Mouse (Mus musculus) limb, embryonic 13.5 days (tissue): ENCODE data around the gene Tbc1d2. TPM values are rescaled to one million over a fixed set of nuclear protein-coding genes. Genes with fewer than 3 reads are reported as not detected.
"Not testable (repeated sequence)": the region's sequence is repeated elsewhere in the genome, so short reads cannot be mapped to it uniquely, and the experiment has no call there.

Experiments used
- ATAC-seq: fragments of 200-750 bp; cut with Nextera tagmentation; 2 replicates; pipeline ENCODE4 v1.8.0; 2017; ENCODE audit warnings: low read depth, moderate number of reproducible peaks, moderate TSS enrichment; ENCODE audit not compliant: low FRiP score
- H3K27ac ChIP-seq: fragments of 300-500 bp; sonication (generic); 2 replicates; pipeline ENCODE4 v1.5.1; 2015; ENCODE audit warnings: inconsistent platforms, mild to moderate bottlenecking, moderate library complexity
- H3K27me3 ChIP-seq: fragments of 300-500 bp; sonication (generic); 2 replicates; pipeline ENCODE4 v1.6.1; 2015; ENCODE audit warnings: mild to moderate bottlenecking, inconsistent platforms
- H3K36me3 ChIP-seq: fragments of 300-500 bp; sonication (generic); 2 replicates; pipeline ENCODE4 v1.6.1; 2015; ENCODE audit warnings: inconsistent platforms, mild to moderate bottlenecking, moderate library complexity
- H3K4me1 ChIP-seq: fragments of 300-500 bp; sonication (generic); 2 replicates; pipeline ENCODE4 v1.6.1; 2015; ENCODE audit warnings: inconsistent platforms
- H3K4me2 ChIP-seq: fragments of 300-500 bp; sonication (generic); replicated peaks from 2 replicates; pipeline ENCODE4 v1.6.1; 2015; ENCODE audit warnings: inconsistent platforms, mild to moderate bottlenecking, moderate library complexity
- H3K4me3 ChIP-seq: fragments of 300-500 bp; sonication (generic); 2 replicates; pipeline ENCODE4 v1.5.1; 2015; ENCODE audit warnings: moderate library complexity, mild to moderate bottlenecking, inconsistent platforms
- H3K9ac ChIP-seq: fragments of 300-500 bp; sonication (generic); 2 replicates; pipeline ENCODE4 v1.6.1; 2015; ENCODE audit warnings: mild to moderate bottlenecking, inconsistent platforms
- H3K9me3 ChIP-seq: fragments of 300-500 bp; sonication (generic); 2 replicates; pipeline ENCODE4 v1.6.1; 2016; ENCODE audit warnings: inconsistent platforms
- WGBS: fragments of 180-500 bp; shearing (Covaris S2); methylation state at CpG from one replicate; pipeline ENCODE4 v1.1.7; 2015; 5-methylcytosine and 5-hydroxymethylcytosine counted together
- polyA plus RNA-seq: library from polyadenylated mRNA; unstranded; fragments of >200 nt; fragmentation: Nextera tagmentation; extraction: Ambion mirVana; gene quantifications from 2 replicates; pipeline ENCODE4 v1.2.1, GENCODE M21; 2015

Gene Tbc1d2
- polyA plus RNA-seq, 1 experiment from 2014 or later, result 2.1 TPM

GRCm38 (mm10) chr4:46617408-46617807 lies 32.6 kb downstream of the Tbc1d2 start:
- Histone ChIP-seq H3K9ac (no peak overlapping the region), H3K4me1 (no peaks in the 10 kb centered on the region), H3K9me3 (no peaks in the 10 kb centered on the region), H3K27me3 (peaks cover 33% of the 10 kb centered on the region), H3K4me3 (no peak overlapping the region), H3K36me3 (no peaks in the 10 kb centered on the region), H3K27ac (no peak overlapping the region), H3K4me2 (no peak overlapping the region)
- 72% methylated on average over 6 of the region's 6 CpGs for WGBS
- ATAC-seq, result no peak

GRCm38 (mm10) chr4:46614641-46615040 lies 35.4 kb downstream of the Tbc1d2 start:
- no peak overlapping the region for H3K4me2 ChIP-seq
- WGBS, result 67% methylated on average over 9 of the region's 9 CpGs
- H3K27me3 ChIP-seq, result peaks cover 22% of the 10 kb centered on the region
- H3K36me3 ChIP-seq, result no peaks in the 10 kb centered on the region
- no peak for ATAC-seq
- H3K4me1 ChIP-seq, result no peaks in the 10 kb centered on the region
- no peak overlapping the region for H3K4me3 ChIP-seq
- no peak overlapping the region for H3K9ac ChIP-seq
- no peaks in the 10 kb centered on the region for H3K9me3 ChIP-seq
- H3K27ac ChIP-seq, result no peak overlapping the region

GRCm38 (mm10) chr4:46613618-46614017 lies 36.4 kb downstream of the Tbc1d2 start:
- Histone ChIP-seq H3K36me3 (no peaks in the 10 kb centered on the region), H3K4me3 (no peak overlapping the region), H3K9ac (no peak overlapping the region), H3K27me3 (peaks cover 29% of the 10 kb centered on the region), H3K27ac (no peak overlapping the region), H3K4me1 (no peaks in the 10 kb centered on the region), H3K4me2 (no peak overlapping the region), H3K9me3 (no peaks in the 10 kb centered on the region)
- no peak for ATAC-seq
- WGBS, result 75% methylated on average over 12 of the region's 12 CpGs

DNA sequence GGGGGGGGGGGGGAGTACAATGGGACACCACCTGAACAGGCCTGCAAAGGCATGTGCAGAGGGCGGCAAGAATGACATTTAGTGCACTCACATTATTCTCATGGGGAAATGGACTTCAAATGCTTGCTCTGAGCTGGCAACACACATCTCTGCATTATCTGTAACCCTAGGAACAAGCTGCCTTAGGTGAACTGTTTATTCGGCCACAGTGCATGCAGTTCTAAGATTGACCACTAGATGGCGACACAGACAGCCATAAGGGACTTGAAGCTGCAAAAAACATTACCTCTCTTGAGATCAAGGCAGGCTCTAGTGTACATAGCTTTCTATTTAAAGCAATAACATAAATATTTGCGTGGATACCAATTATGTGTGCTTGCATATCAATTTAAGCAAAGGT lies 38.8 kb downstream of the Tbc1d2 start:
- H3K4me2 ChIP-seq, result no peak overlapping the region
- H3K9me3 ChIP-seq, result no peaks in the 10 kb centered on the region
- H3K27ac ChIP-seq, result no peak overlapping the region
- ATAC-seq, result no peak
- no peak overlapping the region for H3K4me3 ChIP-seq
- H3K36me3 ChIP-seq, result no peaks in the 10 kb centered on the region
- no peak overlapping the region for H3K9ac ChIP-seq
- WGBS, result 2% methylated on average over 4 of the region's 4 CpGs
- H3K27me3 ChIP-seq, result peaks cover 37% of the 10 kb centered on the region
- H3K4me1 ChIP-seq, result no peaks in the 10 kb centered on the region

- peaks cover 32% of the 10 kb centered on the region for H3K27me3 ChIP-seq
- ATAC-seq, result no peak
- no peaks in the 10 kb centered on the region for H3K36me3 ChIP-seq
- H3K9ac ChIP-seq, result no peak overlapping the region
- no peaks in the 10 kb centered on the region for H3K9me3 ChIP-seq
- no peak overlapping the region for H3K4me3 ChIP-seq
- no peak overlapping the region for H3K27ac ChIP-seq
- WGBS, result 74% methylated on average over 3 of the region's 3 CpGs
- no peak overlapping the region for H3K4me2 ChIP-seq
- H3K4me1 ChIP-seq, result peaks cover 10% of the 10 kb centered on the region; the same call in 1 of the 2 replicates
Measured at GRCm38 (mm10) chr4:46607601-46608000, 42.4 kb downstream of the Tbc1d2 start.

DNA sequence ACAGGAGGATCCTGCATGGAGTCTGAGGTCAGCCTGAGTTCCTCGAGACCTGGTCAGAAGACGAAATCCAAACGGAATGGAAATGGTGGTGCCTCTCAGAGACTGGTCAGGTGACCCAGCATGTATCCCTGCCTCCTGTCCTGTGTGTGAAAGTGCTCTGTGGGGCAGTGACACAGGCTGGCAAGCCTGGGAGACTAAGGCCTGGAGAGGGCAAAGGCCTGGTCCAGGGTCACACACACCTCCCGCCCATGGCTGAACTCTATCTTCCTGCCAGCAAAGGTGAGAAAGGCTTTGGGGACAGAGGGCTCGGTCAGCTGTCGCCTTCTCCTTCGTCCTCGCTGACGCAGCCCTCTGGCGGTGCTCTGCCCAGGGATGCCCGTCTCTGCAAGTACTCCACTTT lies 44.6 kb downstream of the Tbc1d2 start:
- Histone ChIP-seq H3K4me1 (peaks cover 17% of the 10 kb centered on the region), H3K9me3 (no peaks in the 10 kb centered on the region), H3K4me3 (no peak overlapping the region), H3K27me3 (peaks cover 51% of the 10 kb centered on the region), H3K36me3 (no peaks in the 10 kb centered on the region), H3K9ac (no peak overlapping the region), H3K4me2 (no peak overlapping the region), H3K27ac (no peak overlapping the region)
- 62% methylated on average over 11 of the region's 11 CpGs for WGBS
- no peak for ATAC-seq

DNA sequence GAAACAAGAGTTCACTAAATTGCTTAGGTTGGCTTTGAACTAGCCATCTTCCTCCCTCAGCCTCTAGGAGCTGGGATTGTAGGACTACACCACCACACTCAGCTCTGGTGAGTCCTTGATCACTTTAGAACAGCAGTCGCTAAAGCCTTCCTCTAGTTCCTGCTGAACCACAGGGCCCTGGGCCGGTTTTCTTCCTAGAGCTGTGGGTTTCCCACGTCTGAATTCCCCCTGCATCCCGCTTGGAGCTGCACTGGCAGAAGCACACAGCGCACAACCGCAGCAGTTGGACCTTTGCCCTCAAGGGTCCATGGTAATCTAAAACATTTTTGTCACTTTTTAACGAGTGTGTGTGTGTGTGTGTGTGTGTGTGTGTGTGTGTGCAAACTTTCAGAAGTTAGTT lies 47.3 kb downstream of the Tbc1d2 start:
- no peak overlapping the region for H3K27ac ChIP-seq
- no peak for ATAC-seq
- H3K36me3 ChIP-seq, result no peaks in the 10 kb centered on the region
- H3K27me3 ChIP-seq, result peaks cover 53% of the 10 kb centered on the region
- no peak overlapping the region for H3K4me3 ChIP-seq
- no peaks in the 10 kb centered on the region for H3K9me3 ChIP-seq
- WGBS, result 54% methylated on average over 7 of the region's 7 CpGs
- peaks cover 17% of the 10 kb centered on the region for H3K4me1 ChIP-seq
- H3K4me2 ChIP-seq, result no peak overlapping the region
- no peak overlapping the region for H3K9ac ChIP-seq

DNA sequence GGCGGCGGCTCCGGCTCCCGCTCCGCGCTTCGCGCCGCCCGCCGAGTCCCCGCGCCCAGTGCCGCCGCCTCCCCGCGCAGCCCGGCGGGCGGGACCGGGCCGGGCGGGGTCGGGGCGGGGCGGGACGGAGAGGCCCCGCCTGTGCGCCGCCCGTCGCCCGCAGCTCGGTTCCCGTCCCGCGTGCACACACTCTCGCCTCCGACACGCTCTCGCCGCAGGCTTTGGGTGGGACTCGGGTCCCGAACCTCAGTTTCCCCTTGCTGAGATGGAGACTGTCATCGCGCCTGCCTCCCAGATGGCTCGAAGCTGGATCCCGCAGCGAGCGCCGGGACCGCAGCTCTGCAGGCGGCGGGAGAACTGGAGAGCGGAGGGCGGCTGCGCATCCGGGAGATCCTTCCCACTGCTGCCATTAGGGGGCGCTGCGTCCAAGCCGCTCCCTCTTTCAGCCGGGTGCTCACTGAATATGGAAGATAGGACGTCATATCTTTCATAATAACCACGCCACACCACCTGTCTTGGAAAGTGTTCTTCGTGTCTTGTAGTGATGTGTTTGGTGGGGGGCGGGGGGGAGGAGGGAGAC lies 48.1 kb downstream of the Tbc1d2 start, which contains the start of gene Coro2a:
Gene Coro2a (minus strand): TSS at position 359 of the 580 bp plus-strand sequence.
- H3K4me3 ChIP-seq, result peak within 1 kb of the TSS; percentile 59
- H3K36me3 ChIP-seq, result no peaks in the 10 kb centered on the region
- peak within 1 kb of the TSS; percentile 55 for H3K9ac ChIP-seq
- peak; percentile 70; the same call in 1 of the 2 replicates for ATAC-seq
- peak within 1 kb of the TSS; percentile 96 for H3K4me2 ChIP-seq
- H3K4me1 ChIP-seq, result peaks cover 17% of the 10 kb centered on the region
- H3K27ac ChIP-seq, result no peak within 1 kb of the TSS
- under 1% methylated on average over 39 of the region's 66 CpGs for WGBS
- H3K27me3 ChIP-seq, result peaks cover 60% of the 10 kb centered on the region
- no peaks in the 10 kb centered on the region for H3K9me3 ChIP-seq

- Histone ChIP-seq H3K36me3 (no peaks in the 10 kb centered on the region), H3K27ac (no peak overlapping the region), H3K4me3 (peak overlapping the region; percentile 59), H3K27me3 (peaks cover 64% of the 10 kb centered on the region), H3K4me1 (peaks cover 17% of the 10 kb centered on the region), H3K9me3 (no peaks in the 10 kb centered on the region), H3K4me2 (peak overlapping the region; percentile 96), H3K9ac (peak overlapping the region; percentile 55)
- under 1% methylated on average over 41 of the region's 52 CpGs for WGBS
- ATAC-seq, result 0 out of 2 replicates have a peak, but pooled peaks have one; percentile 20
Measured at GRCm38 (mm10) chr4:46601258-46601843, 48.7 kb downstream of the Tbc1d2 start.

- no peaks in the 10 kb centered on the region for H3K36me3 ChIP-seq
- H3K9me3 ChIP-seq, result no peaks in the 10 kb centered on the region
- 35% methylated on average over 20 of the region's 20 CpGs for WGBS
- no peak overlapping the region for H3K27ac ChIP-seq
- peak overlapping the region; percentile 55; the same call in 1 of the 2 replicates for H3K9ac ChIP-seq
- H3K4me2 ChIP-seq, result peak overlapping the region; percentile 96
- ATAC-seq, result no peak
- peaks cover 17% of the 10 kb centered on the region for H3K4me1 ChIP-seq
- peaks cover 67% of the 10 kb centered on the region for H3K27me3 ChIP-seq
- H3K4me3 ChIP-seq, result peak overlapping the region; percentile 59
Measured at GRCm38 (mm10) chr4:46600473-46601257, 49.3 kb downstream of the Tbc1d2 start.

DNA sequence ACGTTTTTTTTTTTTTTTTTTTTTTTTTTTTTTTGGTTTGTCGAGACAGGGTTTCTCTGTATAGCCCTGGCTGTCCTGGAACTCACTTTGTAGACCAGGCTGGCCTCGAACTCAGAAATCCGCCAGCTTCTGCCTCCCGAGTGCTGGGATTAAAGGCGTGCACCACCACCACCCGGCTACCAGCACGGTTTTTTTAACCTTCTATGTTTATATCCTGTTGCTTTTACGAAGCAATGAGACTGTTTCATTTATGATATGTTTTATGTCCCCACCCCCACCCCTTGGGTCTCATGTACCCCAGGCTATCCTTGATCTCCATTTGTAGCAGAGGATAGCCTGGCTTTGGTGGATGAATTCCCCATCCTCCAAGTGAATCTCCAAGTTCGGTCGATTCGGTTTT lies 50.4 kb downstream of the Tbc1d2 start:
- peaks cover 67% of the 10 kb centered on the region for H3K27me3 ChIP-seq
- 80% methylated on average over 12 of the region's 12 CpGs for WGBS

GRCm38 (mm10) chr4:46598981-46599380 lies 51.0 kb downstream of the Tbc1d2 start:
- Histone ChIP-seq H3K36me3 (no peaks in the 10 kb centered on the region), H3K4me3 (no peak overlapping the region), H3K27me3 (peaks cover 67% of the 10 kb centered on the region), H3K27ac (no peak overlapping the region), H3K9ac (no peak overlapping the region), H3K4me2 (no peak overlapping the region), H3K9me3 (no peaks in the 10 kb centered on the region), H3K4me1 (peaks cover 8% of the 10 kb centered on the region)
- 87% methylated on average over 6 of the region's 6 CpGs for WGBS
- ATAC-seq, result no peak

More for the DNA sequence above, 50.4 kb downstream of the Tbc1d2 start:
- peaks cover 14% of the 10 kb centered on the region for H3K4me1 ChIP-seq
- H3K36me3 ChIP-seq, H3K4me3 ChIP-seq, H3K9me3 ChIP-seq, H3K9ac ChIP-seq, ATAC-seq, H3K4me2 ChIP-seq, H3K27ac ChIP-seq: not testable (repeated sequence)
